Mouse (Mus musculus): ENCODE data around the gene Nasp. TPM values are rescaled to one million over a fixed set of nuclear protein-coding genes. Genes with fewer than 3 reads are reported as not detected.

Gene Nasp
- polyA plus RNA-seq, 1 experiment from 2014 or later: 174 TPM

DNA sequence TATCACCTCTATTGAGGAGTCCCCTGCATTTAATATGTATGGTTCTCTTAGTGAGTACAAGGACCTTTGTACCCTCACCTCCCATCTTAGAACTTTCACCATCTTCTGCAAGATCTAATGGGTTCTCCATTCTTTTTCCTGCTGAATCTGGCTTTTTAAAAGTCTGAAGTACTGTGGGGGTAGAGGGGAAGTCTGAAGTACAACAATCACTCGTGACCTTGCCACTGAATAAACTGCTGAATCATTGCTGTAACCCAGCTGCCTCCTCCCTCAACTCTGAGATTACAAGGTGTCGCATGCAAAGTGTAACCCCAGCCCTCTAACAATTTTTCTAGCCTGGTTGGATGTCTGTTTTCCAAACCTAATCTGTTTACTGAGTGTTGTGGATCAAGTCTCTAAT, 27.4 kb upstream of the Nasp start:
- Histone ChIP-seq H3K4me1 (peaks cover 15% of the 10 kb centered on the region), H3K27ac (no peak overlapping the region), H3K4me3 (no peak overlapping the region), H3K27me3 (ENCODE audit: insufficient read depth, poor library complexity, severe bottlenecking) (no peaks in the 10 kb centered on the region), H3K9me3 (no peaks in the 10 kb centered on the region), H3K36me3 (no peaks in the 10 kb centered on the region)
- no peak for DNase-seq (ENCODE audit: low spot score)
- 51% methylated on average over 2 of the region's 2 CpGs for WGBS

DNA sequence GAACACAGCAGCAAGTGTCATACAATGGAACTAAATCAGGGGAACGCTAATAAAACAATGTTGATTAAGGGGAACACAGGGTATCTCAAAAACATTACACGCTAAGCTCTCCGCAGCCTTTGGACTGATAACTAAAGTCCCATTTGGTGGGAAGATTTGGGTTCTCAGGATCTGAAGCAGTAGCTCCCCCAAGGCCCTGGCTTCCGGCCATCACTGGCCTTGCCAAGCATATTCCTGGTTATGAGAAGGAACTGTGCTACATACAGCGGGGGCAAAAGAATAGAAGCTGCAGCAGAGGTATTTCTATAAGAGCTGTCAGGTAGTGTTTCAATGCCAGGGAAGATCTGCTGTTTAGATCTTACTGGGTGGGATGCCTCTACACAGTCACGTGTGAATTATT, 25.5 kb upstream of the Nasp start:
- Histone ChIP-seq H3K36me3 (peaks cover 14% of the 10 kb centered on the region), H3K9me3 (no peaks in the 10 kb centered on the region), H3K4me1 (peaks cover 25% of the 10 kb centered on the region), H3K4me3 (no peak overlapping the region), H3K27ac (no peak overlapping the region), H3K27me3 (ENCODE audit: insufficient read depth, poor library complexity, severe bottlenecking) (no peaks in the 10 kb centered on the region)
- 86% methylated on average over 6 of the region's 6 CpGs for WGBS
- no peak for DNase-seq (ENCODE audit: low spot score)

DNA sequence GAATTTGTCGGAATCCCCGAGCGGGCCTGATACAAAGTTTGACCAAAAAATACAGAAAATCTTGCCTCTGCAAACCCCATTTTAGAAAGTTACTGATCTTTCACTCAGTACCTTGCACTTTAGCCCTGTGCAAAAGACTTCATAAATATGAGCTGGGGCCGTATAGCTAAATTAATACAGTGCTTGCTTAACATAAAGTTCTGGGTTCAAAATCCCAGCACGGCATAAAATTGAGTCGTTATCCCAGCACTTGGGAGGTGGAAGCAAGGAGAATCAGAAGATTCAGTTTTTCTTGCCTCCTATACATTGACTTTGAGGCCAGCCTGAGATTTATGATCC, 24.0 kb upstream of the Nasp start:
- Histone ChIP-seq H3K27me3 (ENCODE audit: insufficient read depth, poor library complexity, severe bottlenecking) (no peaks in the 10 kb centered on the region), H3K36me3 (peaks cover 26% of the 10 kb centered on the region), H3K9me3 (no peaks in the 10 kb centered on the region), H3K27ac (peak overlapping the region; percentile 98), H3K4me1 (peaks cover 32% of the 10 kb centered on the region), H3K4me3 (peak overlapping the region; percentile 97)
- DNase-seq (ENCODE audit: low spot score): no peak
- WGBS: 14% methylated on average over 6 of the region's 6 CpGs

DNA sequence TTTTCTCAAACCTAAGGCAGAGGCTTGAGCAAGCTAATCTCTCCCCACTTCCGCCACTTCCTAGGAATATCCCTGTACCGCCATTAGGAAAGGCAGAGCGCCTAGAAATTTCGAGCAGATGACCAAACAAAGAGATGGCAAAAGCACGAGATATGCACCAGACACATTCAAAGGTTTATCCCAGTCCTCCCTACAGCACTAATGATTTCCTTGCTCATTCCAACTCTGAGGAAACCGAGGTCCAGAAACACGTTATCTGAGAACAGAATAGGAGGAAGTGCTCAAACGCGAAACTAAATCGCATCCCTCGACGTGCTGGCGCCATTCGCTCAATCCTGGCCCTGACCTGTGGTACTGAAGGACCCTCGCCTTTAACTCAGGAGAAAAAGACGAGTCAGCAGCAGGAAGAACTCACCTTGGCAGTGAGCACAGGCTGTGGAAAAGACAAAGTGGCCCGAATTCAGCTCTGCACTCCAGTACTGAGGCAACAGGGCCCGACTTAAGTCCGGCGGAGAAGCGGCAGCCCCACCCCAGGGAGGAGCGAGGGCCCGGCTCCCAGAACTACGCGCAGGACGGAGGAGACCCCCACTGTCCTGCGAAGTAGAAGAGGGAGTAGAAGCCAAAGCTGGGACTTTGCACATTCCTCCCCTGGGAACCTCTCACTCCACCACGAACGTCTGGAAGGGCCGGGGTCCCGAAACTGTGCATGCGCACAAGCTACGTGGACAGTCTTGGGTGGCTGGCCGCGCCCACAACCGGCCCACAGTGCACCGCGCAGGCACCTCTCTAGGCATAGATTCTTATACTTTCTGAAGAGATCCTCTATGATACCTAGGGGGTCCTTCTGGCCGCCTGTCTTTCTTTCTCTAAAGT, 23.4 kb upstream of the Nasp start, which contains the start of gene Akr1a1:
TSS of gene Akr1a1 (minus strand) at position 757 of the 873 bp plus-strand sequence.
- Histone ChIP-seq H3K27ac (peak within 1 kb of the TSS; percentile 98), H3K4me1 (peaks cover 30% of the 10 kb centered on the region), H3K36me3 (peaks cover 31% of the 10 kb centered on the region), H3K9me3 (no peaks in the 10 kb centered on the region), H3K4me3 (peak within 1 kb of the TSS; percentile 97), H3K27me3 (ENCODE audit: insufficient read depth, poor library complexity, severe bottlenecking) (no peaks in the 10 kb centered on the region)
- peak; percentile 94 for DNase-seq (ENCODE audit: low spot score)
- WGBS: under 1% methylated on average over 39 of the region's 39 CpGs

DNA sequence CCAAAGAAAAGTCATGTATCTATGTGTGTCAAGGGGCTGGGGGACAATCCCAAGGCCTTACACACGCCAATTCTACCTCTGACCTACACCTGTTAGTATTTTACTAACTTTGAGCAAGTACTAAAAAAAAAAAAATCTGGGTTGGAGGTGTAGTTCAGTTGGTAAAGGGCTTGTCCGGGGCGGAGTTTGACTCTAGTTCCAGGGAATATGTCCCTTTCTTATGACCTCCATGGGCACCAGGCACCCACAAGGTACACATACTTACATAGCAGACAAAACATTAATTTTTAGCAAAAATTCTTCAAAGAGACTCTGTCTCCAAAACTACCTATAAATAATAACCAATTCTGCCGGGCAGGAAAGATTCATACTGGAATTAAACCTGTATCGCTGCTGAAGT, 22.6 kb upstream of the Nasp start:
- Histone ChIP-seq H3K9me3 (no peaks in the 10 kb centered on the region), H3K4me3 (peak overlapping the region; percentile 97), H3K4me1 (peaks cover 29% of the 10 kb centered on the region), H3K36me3 (peaks cover 36% of the 10 kb centered on the region), H3K27me3 (ENCODE audit: insufficient read depth, poor library complexity, severe bottlenecking) (no peaks in the 10 kb centered on the region), H3K27ac (peak overlapping the region; percentile 98)
- WGBS: 32% methylated on average over 5 of the region's 5 CpGs
- DNase-seq (ENCODE audit: low spot score): no peak

DNA sequence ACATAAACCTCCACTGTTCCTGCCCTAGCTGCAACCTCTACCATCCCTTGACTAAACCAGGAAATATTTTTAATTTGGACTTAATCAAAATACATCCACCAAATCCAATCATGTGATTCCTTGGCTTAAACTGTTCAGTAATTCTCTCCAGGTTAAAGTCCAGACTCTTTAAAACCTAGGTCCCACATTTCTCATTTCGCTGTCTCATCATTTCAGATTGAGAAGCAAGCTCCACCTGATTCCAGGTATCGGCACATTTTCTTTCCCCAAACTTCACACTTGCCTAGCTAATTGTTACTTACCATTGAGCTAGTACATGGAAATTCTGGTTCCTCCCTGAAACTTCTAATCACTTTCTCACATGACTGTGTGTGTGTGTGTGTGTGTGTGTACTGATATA, 21.7 kb upstream of the Nasp start:
- H3K4me3 ChIP-seq: peak overlapping the region; percentile 97
- H3K4me1 ChIP-seq: peaks cover 30% of the 10 kb centered on the region
- H3K36me3 ChIP-seq: peaks cover 46% of the 10 kb centered on the region
- DNase-seq (ENCODE audit: low spot score): no peak
- H3K27me3 ChIP-seq (ENCODE audit: insufficient read depth, poor library complexity, severe bottlenecking): no peaks in the 10 kb centered on the region
- no peak overlapping the region for H3K27ac ChIP-seq
- no peaks in the 10 kb centered on the region for H3K9me3 ChIP-seq
- WGBS: 98% methylated on average over 2 of the region's 2 CpGs

DNA sequence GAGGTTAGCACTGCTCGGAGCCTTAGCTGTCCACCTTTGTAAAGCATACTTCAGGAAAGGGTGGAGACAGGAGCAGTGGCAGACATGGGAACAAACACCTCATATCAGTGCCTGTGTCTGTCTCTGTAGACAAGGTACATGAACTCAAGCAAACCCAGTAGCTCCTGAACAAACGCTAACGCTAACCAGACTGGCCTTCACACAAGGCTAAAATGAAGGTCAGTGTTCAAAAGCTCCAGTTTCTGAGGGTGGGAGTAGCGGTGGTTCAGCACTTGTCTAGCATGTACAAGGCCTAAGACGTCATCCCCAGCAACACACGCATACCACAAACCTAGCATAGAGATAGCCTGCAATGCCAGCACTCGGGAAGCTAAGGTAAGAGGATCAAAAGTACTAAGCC, 17.9 kb upstream of the Nasp start:
- WGBS: 78% methylated on average over 7 of the region's 7 CpGs
- Histone ChIP-seq H3K27ac (no peak overlapping the region), H3K9me3 (no peaks in the 10 kb centered on the region), H3K4me3 (no peak overlapping the region), H3K27me3 (ENCODE audit: insufficient read depth, poor library complexity, severe bottlenecking) (no peaks in the 10 kb centered on the region), H3K4me1 (peaks cover 25% of the 10 kb centered on the region), H3K36me3 (peaks cover 81% of the 10 kb centered on the region)
- DNase-seq (ENCODE audit: low spot score): no peak

DNA sequence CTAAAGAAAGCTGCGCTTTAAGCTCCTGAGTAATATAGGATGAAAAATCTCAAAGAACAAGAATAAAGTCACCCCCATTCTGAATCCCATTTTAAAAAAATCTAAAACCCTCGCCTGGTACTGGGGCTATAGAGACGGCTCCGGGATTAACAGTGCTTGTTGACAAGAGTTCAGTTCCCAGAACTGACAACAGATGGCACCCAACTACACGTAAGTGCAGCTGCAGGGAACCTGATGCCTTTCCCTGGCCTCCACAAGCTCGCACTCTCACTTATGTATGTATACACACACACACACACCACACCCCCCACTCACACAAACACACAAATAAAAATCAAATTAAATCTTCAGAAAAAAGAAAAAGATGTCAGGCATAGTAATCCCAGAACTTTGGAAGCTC, 16.6 kb upstream of the Nasp start:
- Histone ChIP-seq H3K4me3 (no peak overlapping the region), H3K27ac (no peak overlapping the region), H3K4me1 (peaks cover 15% of the 10 kb centered on the region; the same call in 1 of the 2 replicates), H3K36me3 (peaks cover 89% of the 10 kb centered on the region), H3K9me3 (no peaks in the 10 kb centered on the region), H3K27me3 (ENCODE audit: insufficient read depth, poor library complexity, severe bottlenecking) (no peaks in the 10 kb centered on the region)
- no peak for DNase-seq (ENCODE audit: low spot score)
- 64% methylated on average over 6 of the region's 6 CpGs for WGBS

DNA sequence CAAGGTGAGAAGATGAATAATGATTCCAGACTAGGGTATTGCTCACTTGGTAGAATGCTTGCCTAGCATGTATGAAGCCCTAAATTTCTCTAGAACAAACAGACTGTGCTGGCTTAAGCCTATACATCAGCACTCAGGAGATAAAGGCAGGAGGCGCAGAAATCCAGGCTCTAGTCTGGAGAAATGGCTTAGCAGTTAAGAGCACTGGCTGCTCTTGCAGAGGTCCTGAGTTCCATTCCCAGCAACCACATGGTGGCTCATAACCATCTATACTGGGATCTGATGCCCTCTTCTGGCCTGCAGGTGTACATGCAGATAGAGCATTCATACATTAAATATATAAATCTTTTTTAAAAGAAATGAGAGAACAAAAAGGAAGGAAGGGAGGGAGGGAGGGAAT, 14.3 kb upstream of the Nasp start:
- no peaks in the 10 kb centered on the region for H3K9me3 ChIP-seq
- H3K36me3 ChIP-seq: peaks cover 91% of the 10 kb centered on the region
- DNase-seq (ENCODE audit: low spot score): no peak
- no peak overlapping the region for H3K4me3 ChIP-seq
- no peaks in the 10 kb centered on the region for H3K27me3 ChIP-seq (ENCODE audit: insufficient read depth, poor library complexity, severe bottlenecking)
- peaks cover 5% of the 10 kb centered on the region; the same call in 1 of the 2 replicates for H3K4me1 ChIP-seq
- 98% methylated on average over 1 of the region's 1 CpGs for WGBS
- no peak overlapping the region for H3K27ac ChIP-seq

DNA sequence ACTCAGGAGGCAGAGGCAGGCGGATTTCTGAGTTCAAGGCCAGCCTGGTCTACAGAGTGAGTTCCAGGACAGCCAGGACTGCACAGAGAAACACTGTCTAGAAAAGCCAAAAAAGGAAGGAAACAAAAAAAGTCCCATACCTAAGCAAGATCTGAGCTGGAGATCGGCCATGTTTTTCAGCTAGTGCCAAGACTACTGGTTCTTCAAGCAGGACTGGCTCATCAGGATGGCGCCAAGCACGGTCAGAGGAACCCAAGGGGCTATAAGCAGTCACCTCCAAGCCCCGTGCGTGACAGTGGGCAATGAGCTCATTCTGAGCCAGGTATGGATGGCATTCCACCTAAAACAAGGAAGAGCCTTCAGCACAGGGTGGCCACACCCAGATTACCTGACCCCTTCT, 11.1 kb upstream of the Nasp start:
- no peak overlapping the region for H3K27ac ChIP-seq
- no peak overlapping the region for H3K4me3 ChIP-seq
- no peaks in the 10 kb centered on the region for H3K9me3 ChIP-seq
- WGBS: 94% methylated on average over 6 of the region's 6 CpGs
- no peak for DNase-seq (ENCODE audit: low spot score)
- no peaks in the 10 kb centered on the region for H3K27me3 ChIP-seq (ENCODE audit: insufficient read depth, poor library complexity, severe bottlenecking)
- no peaks in the 10 kb centered on the region for H3K4me1 ChIP-seq
- peaks cover 97% of the 10 kb centered on the region for H3K36me3 ChIP-seq

DNA sequence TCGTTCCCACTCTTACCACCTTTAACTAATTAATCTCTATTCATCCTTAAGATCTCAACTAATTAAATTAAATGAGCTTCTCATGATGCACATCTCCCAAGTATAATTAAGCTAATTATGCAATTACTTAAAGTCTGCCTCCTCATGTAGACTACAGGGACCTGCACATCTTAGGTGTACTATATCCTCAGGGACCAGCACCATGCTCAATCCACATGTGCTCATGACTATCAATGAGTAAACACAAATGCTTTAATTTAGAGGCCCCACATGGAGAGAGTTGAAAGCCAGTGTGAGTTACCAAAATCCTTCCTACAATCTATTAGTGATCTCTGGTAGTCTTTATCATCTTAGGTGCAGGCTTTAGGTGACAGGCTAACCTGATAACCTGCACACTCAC, 7.5 kb upstream of the Nasp start:
- Histone ChIP-seq H3K27ac (no peak overlapping the region), H3K4me1 (no peaks in the 10 kb centered on the region), H3K9me3 (no peaks in the 10 kb centered on the region), H3K4me3 (no peak overlapping the region), H3K27me3 (ENCODE audit: insufficient read depth, poor library complexity, severe bottlenecking) (no peaks in the 10 kb centered on the region), H3K36me3 (peaks cover 70% of the 10 kb centered on the region)
- WGBS: 90% methylated on average over 1 of the region's 1 CpGs
- DNase-seq (ENCODE audit: low spot score): no peak

DNA sequence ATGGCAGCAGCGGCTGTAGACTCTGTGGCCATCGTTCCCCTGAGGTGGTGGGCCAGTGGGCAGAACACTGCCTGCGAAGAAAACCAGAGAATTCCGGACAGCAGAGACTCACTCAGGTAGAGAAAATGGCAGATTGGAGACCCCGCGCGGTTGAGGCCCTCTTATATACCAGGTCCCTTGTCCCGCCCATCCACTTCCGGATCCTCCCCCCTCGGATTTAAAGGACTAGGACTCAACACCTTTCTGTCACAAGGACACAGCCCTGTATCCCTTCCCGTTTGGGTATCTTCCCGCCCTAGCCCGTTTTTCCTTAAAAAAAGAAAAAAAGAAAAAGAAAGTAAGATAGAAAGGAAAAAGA, 403 bp downstream of the Nasp start:
- H3K36me3 ChIP-seq: peaks cover 27% of the 10 kb centered on the region
- under 1% methylated on average over 13 of the region's 13 CpGs for WGBS
- peak overlapping the region; percentile 98 for H3K4me3 ChIP-seq
- H3K4me1 ChIP-seq: peaks cover 15% of the 10 kb centered on the region
- H3K27ac ChIP-seq: peak overlapping the region; percentile 99
- peak; percentile 95 for DNase-seq (ENCODE audit: low spot score)
- H3K9me3 ChIP-seq: no peaks in the 10 kb centered on the region
- H3K27me3 ChIP-seq (ENCODE audit: insufficient read depth, poor library complexity, severe bottlenecking): no peaks in the 10 kb centered on the region

DNA sequence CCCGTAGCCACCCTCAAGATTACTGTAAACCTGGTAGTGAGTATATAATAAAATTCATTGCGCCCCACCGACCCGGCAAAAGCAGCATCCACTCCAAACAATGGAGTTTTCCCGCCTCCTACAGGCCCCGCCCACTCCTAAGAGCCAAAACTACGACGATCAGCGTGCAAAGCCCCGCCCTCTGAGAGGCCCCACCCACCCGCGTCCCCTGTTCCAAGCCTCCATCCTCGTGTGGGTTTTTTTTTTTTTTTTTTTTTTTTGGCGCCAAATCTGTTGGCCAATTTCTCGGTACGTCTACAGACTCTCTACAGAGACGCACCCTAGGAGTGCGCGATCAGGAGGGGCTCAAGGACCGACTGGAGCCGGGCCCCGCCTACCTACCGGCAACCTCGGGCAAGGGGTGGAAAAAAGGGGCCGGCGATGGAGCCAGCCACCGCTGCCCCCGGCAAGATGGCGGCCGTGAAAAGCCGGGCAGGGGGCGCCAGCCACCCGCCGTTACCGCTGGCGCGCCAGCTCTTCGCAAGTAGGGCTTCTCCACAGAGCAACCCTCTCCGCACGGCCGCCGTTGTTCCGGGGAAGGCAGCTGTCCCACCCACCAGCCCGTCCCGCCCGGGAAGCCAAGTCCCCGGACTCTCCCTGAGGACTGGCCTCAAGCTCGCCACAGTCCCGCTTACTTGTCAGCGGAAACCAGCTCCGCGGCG, 933 bp downstream of the Nasp start:
- no peaks in the 10 kb centered on the region for H3K27me3 ChIP-seq (ENCODE audit: insufficient read depth, poor library complexity, severe bottlenecking)
- H3K9me3 ChIP-seq: no peaks in the 10 kb centered on the region
- peak overlapping the region; percentile 98 for H3K4me3 ChIP-seq
- peak; percentile 97 for DNase-seq (ENCODE audit: low spot score)
- H3K36me3 ChIP-seq: peaks cover 29% of the 10 kb centered on the region
- peak overlapping the region; percentile 99 for H3K27ac ChIP-seq
- peaks cover 15% of the 10 kb centered on the region for H3K4me1 ChIP-seq
- under 1% methylated on average over 53 of the region's 53 CpGs for WGBS
